Mouse (Mus musculus) embryonic facial prominence, embryonic 11.5 days (tissue): ENCODE measurements around the gene Ssh2. TPM values are rescaled to one million over a fixed set of nuclear protein-coding genes. Genes with fewer than 3 reads are reported as not detected.

Source experiments
- ATAC-seq: fragments of 200-750 bp; cut with Nextera tagmentation; replicated peaks from 2 replicates; pipeline ENCODE4 v1.8.0; 2017; ENCODE audit warnings: low read depth; ENCODE audit not compliant: insufficient number of reproducible peaks, low FRiP score, low TSS enrichment
- DNase-seq: peaks from one replicate; pipeline ENCODE4 v3.0.0-alpha.2; 2015; ENCODE audit warnings: low spot score
- H3K27ac ChIP-seq: fragments of 300-500 bp; sonication (generic); replicated peaks from 2 replicates; pipeline ENCODE4 v1.5.1; 2014; ENCODE audit warnings: mild to moderate bottlenecking, low read depth, low read length, control low read depth
- H3K27me3 ChIP-seq: fragments of 300-500 bp; sonication (generic); 2 replicates; pipeline ENCODE4 v1.6.1; 2014; ENCODE audit warnings: mild to moderate bottlenecking, low read length, moderate library complexity, mixed read lengths; ENCODE audit not compliant: control insufficient read depth, insufficient read depth
- H3K36me3 ChIP-seq: fragments of 300-500 bp; sonication (generic); replicated peaks from 2 replicates; pipeline ENCODE4 v1.6.1; 2014; ENCODE audit warnings: low read depth, mild to moderate bottlenecking, low read length, moderate library complexity, mixed read lengths; ENCODE audit not compliant: control insufficient read depth, insufficient read depth
- H3K4me1 ChIP-seq: fragments of 300-500 bp; sonication (generic); 2 replicates; pipeline ENCODE4 v1.6.1; 2014; ENCODE audit warnings: low read length, mixed read lengths; ENCODE audit not compliant: control insufficient read depth, insufficient read depth
- H3K4me2 ChIP-seq: fragments of 300-500 bp; sonication (generic); 2 replicates; pipeline ENCODE4 v1.6.1; 2014; ENCODE audit warnings: low read depth, mild to moderate bottlenecking, control low read depth, low read length, moderate library complexity
- H3K4me3 ChIP-seq: fragments of 300-500 bp; sonication (generic); 2 replicates; pipeline ENCODE4 v1.5.1; 2014; ENCODE audit warnings: low read depth, low read length, control low read depth
- H3K9ac ChIP-seq: fragments of 300-500 bp; sonication (generic); replicated peaks from 2 replicates; pipeline ENCODE4 v1.6.1; 2014; ENCODE audit warnings: mild to moderate bottlenecking, control low read depth, low read length
- H3K9me3 ChIP-seq: fragments of 300-500 bp; sonication (generic); replicated peaks from 2 replicates; pipeline ENCODE4 v1.6.1; 2016; ENCODE audit warnings: mild to moderate bottlenecking, low read length, inconsistent platforms, mixed read lengths; ENCODE audit not compliant: control insufficient read depth
- WGBS: fragments of 180-500 bp; shearing (Covaris S2); extraction: QIAGEN DNeasy Blood & Tissue Kit; methylation state at CpG from one replicate; pipeline ENCODE4 v1.1.7; 2014; 5-methylcytosine and 5-hydroxymethylcytosine counted together
- polyA plus RNA-seq: library from polyadenylated mRNA; unstranded; fragments of >200 nt; fragmentation: Nextera tagmentation; extraction: Ambion mirVana; gene quantifications from 2 replicates; pipeline ENCODE4 v1.2.1, GENCODE M21; 2014

The Ssh2 gene
- polyA plus RNA-seq, 1 experiment from 2014 or later = 10.0 TPM

DNA sequence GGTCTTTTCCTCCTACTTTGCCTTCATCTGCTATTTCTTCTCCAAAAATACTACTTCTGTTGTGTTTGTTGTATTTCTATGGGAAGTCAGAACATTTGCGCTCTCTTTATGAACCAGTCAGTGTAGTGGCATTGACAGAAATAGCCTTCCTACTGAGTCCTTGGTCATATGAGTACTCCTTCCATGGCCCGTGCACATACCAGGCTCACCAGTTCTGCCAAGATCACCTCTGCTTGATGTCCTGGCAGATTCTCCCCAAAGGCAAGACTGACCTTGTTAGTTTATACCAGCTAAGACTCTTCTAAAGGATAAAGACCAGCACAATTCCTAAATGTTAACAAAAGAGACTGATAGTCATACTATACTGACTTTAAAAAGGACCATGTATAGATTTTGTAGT is 235.6 kb downstream of the Ssh2 start:
- Histone ChIP-seq H3K4me1 (no peaks in the 10 kb centered on the region), H3K9me3 (no peaks in the 10 kb centered on the region), H3K27me3 (no peaks in the 10 kb centered on the region), H3K4me2 (no peak overlapping the region), H3K9ac (no peak overlapping the region), H3K27ac (no peak overlapping the region), H3K36me3 (no peaks in the 10 kb centered on the region), H3K4me3 (no peak overlapping the region)
- no peak for DNase-seq
- ATAC-seq = no peak
- 86% methylated on average over 2 of the region's 2 CpGs for WGBS

DNA sequence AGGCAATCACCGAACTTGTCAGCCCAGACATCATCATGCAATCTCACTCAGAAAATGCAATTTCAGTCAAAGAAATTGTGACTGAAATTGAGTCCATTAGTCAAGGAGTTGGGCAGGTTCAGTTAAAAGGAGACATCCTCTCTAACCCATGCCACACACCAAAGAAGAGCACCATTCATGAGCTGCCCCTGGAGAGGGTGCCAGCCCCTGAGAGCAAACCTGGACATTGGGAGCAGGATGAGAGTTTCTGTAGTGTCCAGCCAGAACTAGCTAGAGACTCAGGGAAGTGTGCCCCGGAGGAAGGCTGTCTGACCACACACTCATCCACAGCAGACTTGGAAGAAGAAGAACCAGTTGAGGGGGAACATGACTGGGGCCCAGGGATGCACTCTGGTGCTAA is 237.3 kb downstream of the Ssh2 start:
- Histone ChIP-seq H3K9ac (no peak overlapping the region), H3K27ac (no peak overlapping the region), H3K4me3 (no peak overlapping the region), H3K9me3 (no peaks in the 10 kb centered on the region), H3K4me2 (no peak overlapping the region), H3K36me3 (no peaks in the 10 kb centered on the region), H3K27me3 (no peaks in the 10 kb centered on the region), H3K4me1 (no peaks in the 10 kb centered on the region)
- ATAC-seq = no peak
- DNase-seq = no peak
- 90% methylated on average over 2 of the region's 2 CpGs for WGBS

DNA sequence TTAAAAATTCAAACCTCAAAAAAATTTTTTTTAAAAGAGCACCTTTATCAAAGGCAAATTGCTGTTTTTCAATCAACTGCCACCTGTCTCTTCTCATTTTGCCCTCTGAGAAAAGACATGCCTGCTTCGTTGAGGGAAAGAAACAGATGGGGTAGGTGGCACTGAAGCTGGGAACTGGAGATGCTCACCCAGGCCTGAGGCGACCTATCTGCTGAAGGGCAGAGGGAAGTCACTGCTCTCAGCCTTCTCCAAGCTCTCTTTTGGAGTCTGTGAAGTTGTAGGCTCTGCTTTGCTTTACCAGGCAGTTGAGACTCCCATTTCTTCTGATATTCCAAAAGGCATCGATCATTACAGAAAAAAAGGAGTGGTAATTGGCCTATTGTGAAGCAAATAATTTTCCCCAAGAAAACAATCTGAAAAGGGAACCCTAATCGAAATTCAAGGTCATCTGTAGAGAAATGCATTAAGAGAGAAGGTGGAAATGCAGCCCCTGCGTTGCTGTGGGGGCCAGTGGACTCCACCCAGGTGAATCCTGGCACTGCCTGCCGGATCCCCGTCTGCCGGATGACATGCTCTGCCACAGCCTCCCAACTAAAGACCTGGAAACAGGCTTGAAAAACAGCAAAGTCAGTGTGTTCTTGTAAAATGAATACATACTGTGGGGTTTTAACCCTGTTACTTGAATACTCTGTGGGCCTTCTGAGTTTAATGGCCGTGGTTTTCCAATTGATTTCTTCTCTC is 239.9 kb downstream of the Ssh2 start:
- Histone ChIP-seq H3K9me3 (no peaks in the 10 kb centered on the region), H3K27ac (no peak overlapping the region), H3K27me3 (no peaks in the 10 kb centered on the region), H3K4me2 (no peak overlapping the region), H3K4me3 (no peak overlapping the region), H3K9ac (no peak overlapping the region), H3K4me1 (no peaks in the 10 kb centered on the region), H3K36me3 (no peaks in the 10 kb centered on the region)
- ATAC-seq (no peak), DNase-seq (no peak)
- 83% methylated on average over 9 of the region's 9 CpGs for WGBS

DNA sequence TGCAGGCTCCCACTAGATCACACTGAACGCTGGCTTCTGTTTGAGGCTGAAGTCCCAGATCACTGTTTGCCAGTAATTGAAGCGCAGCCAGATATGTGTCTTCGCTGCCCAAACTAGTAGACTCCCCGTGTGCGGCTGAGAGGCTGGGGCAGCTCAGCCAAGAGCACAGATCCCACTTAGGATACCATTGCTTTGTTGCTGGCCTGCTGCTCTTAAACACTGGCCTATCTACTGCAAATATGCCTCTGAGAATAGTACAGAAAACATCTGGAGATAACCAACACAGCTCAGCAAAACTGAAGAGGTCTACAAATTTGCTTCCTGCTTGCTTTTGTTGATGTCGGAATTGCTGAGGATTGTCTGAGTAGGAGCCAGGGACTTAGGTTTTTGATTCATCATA is 240.8 kb downstream of the Ssh2 start:
- no peaks in the 10 kb centered on the region for H3K4me1 ChIP-seq
- H3K36me3 ChIP-seq = no peaks in the 10 kb centered on the region
- ATAC-seq (no peak), DNase-seq (no peak)
- no peak overlapping the region for H3K27ac ChIP-seq
- H3K4me3 ChIP-seq = no peak overlapping the region
- WGBS = 83% methylated on average over 6 of the region's 6 CpGs
- peaks cover 7% of the 10 kb centered on the region for H3K27me3 ChIP-seq
- no peak overlapping the region for H3K9ac ChIP-seq
- no peak overlapping the region for H3K4me2 ChIP-seq
- H3K9me3 ChIP-seq = no peaks in the 10 kb centered on the region

DNA sequence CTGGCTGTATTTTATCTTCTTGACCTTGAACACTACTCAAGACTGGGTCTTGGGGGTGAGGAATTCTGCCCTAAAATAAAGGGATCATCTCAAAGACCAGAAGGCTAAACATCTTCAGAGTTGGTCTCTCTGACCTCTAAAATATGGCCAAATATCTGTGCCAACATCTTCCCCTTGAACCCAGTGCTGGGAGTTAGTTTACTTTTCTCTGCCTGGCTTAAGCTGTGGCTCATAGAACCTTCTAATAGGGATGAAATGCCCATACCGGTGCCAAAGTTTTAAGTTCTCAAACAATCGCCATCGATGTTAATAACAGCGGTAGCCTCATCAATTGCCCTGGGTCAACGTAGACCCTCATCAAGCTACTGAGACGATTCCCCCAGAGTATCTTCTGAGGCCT is 245.8 kb downstream of the Ssh2 start:
- 4% methylated on average over 6 of the region's 6 CpGs for WGBS
- no peaks in the 10 kb centered on the region for H3K9me3 ChIP-seq
- H3K4me2 ChIP-seq = peak overlapping the region; percentile 99
- peak overlapping the region; percentile 50 for H3K4me3 ChIP-seq
- peak overlapping the region; percentile 57; the same call in 1 of the 2 replicates for H3K9ac ChIP-seq
- H3K27ac ChIP-seq = no peak overlapping the region
- no peaks in the 10 kb centered on the region for H3K36me3 ChIP-seq
- no peak for DNase-seq
- H3K4me1 ChIP-seq = peaks cover 3% of the 10 kb centered on the region
- peaks cover 37% of the 10 kb centered on the region for H3K27me3 ChIP-seq
- no peak for ATAC-seq

DNA sequence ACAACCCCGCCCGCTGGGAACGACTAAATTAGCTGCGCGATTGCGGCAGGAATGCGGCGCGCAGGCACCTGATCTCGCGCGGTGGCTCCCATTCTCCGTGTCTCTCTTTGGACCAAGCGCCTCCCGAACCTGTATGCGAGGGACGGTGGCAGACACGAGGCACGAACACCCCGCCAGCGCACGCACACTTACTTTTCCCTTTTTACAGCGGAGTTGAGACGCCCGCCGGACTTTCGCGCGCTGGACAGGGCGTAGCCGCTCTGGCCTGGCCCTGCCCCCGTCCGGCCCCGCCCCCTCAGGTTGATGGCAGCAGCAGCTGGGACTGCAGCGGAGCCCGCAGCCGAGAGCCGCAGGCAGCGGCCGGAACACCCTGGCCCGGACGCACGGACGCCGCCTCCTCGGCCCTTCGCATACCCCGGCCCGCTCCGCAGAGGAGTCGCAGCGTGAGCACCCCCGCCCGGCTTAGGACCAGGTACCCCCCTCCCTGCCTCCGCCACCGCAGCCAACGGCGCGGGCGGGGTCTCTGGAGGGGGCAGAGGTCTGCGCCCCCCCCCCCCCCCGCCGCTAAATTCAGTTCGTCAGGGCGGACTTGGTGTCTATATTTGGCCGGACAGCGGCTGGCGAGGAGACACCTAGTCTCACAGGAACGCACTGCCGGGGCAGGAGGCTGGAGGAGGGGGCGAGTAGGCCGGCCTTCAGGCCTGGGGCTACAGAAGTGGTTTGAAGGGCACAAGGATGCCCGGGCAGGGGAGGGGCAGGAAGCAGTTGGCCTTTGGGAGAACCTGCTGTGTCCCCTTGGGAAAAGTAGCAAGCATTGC is 246.4 kb downstream of the Ssh2 start, which contains the start of gene Coro6:
Coro6 (plus strand) TSS at position 129 of the 818 bp plus-strand sequence.
- Histone ChIP-seq H3K27me3 (peaks cover 43% of the 10 kb centered on the region), H3K9me3 (no peaks in the 10 kb centered on the region), H3K36me3 (no peaks in the 10 kb centered on the region), H3K4me1 (peaks cover 3% of the 10 kb centered on the region), H3K27ac (no peak within 1 kb of the TSS), H3K9ac (peak within 1 kb of the TSS; percentile 57), H3K4me3 (peak within 1 kb of the TSS; percentile 50), H3K4me2 (peak within 1 kb of the TSS; percentile 99)
- ATAC-seq (peak; percentile 49), DNase-seq (peak; percentile 65)
- under 1% methylated on average over 66 of the region's 73 CpGs for WGBS

DNA sequence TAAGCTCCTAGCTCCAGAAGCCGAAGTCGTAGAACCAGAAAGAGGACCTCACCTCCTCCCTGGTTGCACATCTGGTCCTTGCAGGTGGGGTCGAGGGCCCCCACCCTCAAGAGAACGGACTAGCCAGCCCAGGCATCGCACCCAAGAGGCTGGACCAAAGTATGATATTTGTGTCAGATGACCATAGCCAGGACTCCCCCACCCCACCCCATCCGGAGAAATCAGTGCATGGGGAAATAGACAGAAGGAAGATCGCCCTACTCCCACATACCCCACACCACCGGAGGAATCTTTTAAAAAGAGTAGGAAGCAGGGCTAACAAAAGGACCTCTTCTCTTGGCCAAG is 247.0 kb downstream of the Ssh2 start:
- peaks cover 3% of the 10 kb centered on the region for H3K4me1 ChIP-seq
- no peak for ATAC-seq
- H3K36me3 ChIP-seq = no peaks in the 10 kb centered on the region
- peak overlapping the region; percentile 57; the same call in 1 of the 2 replicates for H3K9ac ChIP-seq
- no peaks in the 10 kb centered on the region for H3K9me3 ChIP-seq
- no peak overlapping the region for H3K27ac ChIP-seq
- H3K27me3 ChIP-seq = peaks cover 49% of the 10 kb centered on the region
- DNase-seq = no peak
- H3K4me2 ChIP-seq = peak overlapping the region; percentile 99
- 42% methylated on average over 8 of the region's 8 CpGs for WGBS
- no peak overlapping the region; the same call in 1 of the 2 replicates for H3K4me3 ChIP-seq

DNA sequence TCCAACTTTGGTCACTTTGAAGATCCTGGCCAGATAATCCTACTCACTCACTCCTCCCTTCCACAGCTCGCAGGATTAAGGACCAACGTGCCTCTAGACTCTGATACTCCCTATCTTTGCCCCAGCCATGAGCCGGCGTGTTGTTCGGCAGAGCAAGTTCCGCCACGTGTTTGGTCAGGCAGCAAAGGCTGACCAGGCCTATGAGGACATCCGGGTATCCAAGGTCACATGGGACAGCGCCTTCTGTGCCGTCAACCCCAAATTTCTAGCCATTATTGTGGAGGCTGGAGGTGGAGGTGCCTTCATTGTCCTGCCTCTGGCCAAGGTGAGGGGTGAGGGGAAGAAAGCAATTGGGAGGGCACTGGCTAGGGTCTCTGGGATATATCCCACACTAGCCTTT is 247.7 kb downstream of the Ssh2 start:
- Histone ChIP-seq H3K9me3 (no peaks in the 10 kb centered on the region), H3K4me1 (peaks cover 3% of the 10 kb centered on the region), H3K4me2 (no peak overlapping the region), H3K27me3 (peaks cover 53% of the 10 kb centered on the region), H3K27ac (no peak overlapping the region), H3K9ac (no peak overlapping the region), H3K4me3 (no peak overlapping the region), H3K36me3 (no peaks in the 10 kb centered on the region)
- ATAC-seq = no peak
- WGBS = 70% methylated on average over 10 of the region's 10 CpGs
- no peak for DNase-seq
